Mouse (Mus musculus) liver, embryonic 11.5 days (tissue): ENCODE data around the gene Gm9767. TPM values are rescaled to one million over a fixed set of nuclear protein-coding genes. Genes with fewer than 3 reads are reported as not detected.

Experiments used
- ATAC-seq: fragments of 200-750 bp; cut with Nextera tagmentation; replicated peaks from 2 replicates; pipeline ENCODE4 v1.8.0; 2017; ENCODE audit warnings: moderate number of reproducible peaks, mild to moderate bottlenecking, moderate TSS enrichment, moderate library complexity; ENCODE audit not compliant: low FRiP score
- DNase-seq: peaks from one replicate; pipeline ENCODE4 v3.0.0-alpha.2; 2017; ENCODE audit warnings: low spot score
- H3K27ac ChIP-seq: fragments of 300-500 bp; sonication (generic); 2 replicates; pipeline ENCODE4 v1.5.1; 2014; ENCODE audit warnings: mild to moderate bottlenecking, low read depth, low read length, control low read depth
- H3K27me3 ChIP-seq: fragments of 300-500 bp; sonication (generic); replicated peaks from 2 replicates; pipeline ENCODE4 v1.6.1; 2014; ENCODE audit warnings: low read length, mixed read lengths; ENCODE audit not compliant: control insufficient read depth, insufficient read depth
- H3K36me3 ChIP-seq: fragments of 300-500 bp; sonication (generic); 2 replicates; pipeline ENCODE4 v1.6.1; 2014; ENCODE audit warnings: mild to moderate bottlenecking, low read length, moderate library complexity, mixed read lengths; ENCODE audit not compliant: control insufficient read depth, insufficient read depth
- H3K4me1 ChIP-seq: fragments of 300-500 bp; sonication (generic); replicated peaks from 2 replicates; pipeline ENCODE4 v1.6.1; 2014; ENCODE audit warnings: low read length, mixed read lengths; ENCODE audit not compliant: control insufficient read depth, insufficient read depth
- H3K4me2 ChIP-seq: fragments of 300-500 bp; sonication (generic); 2 replicates; pipeline ENCODE4 v1.6.1; 2014; ENCODE audit warnings: mild to moderate bottlenecking, control low read depth, moderate library complexity
- H3K4me3 ChIP-seq: fragments of 300-500 bp; sonication (generic); 2 replicates; pipeline ENCODE4 v1.5.1; 2014; ENCODE audit warnings: low read depth, low read length, control low read depth
- H3K9ac ChIP-seq: fragments of 300-500 bp; sonication (generic); 2 replicates; pipeline ENCODE4 v1.6.1; 2014; ENCODE audit warnings: low read depth, low read length, control low read depth
- H3K9me3 ChIP-seq: fragments of 300-500 bp; sonication (generic); 2 replicates; pipeline ENCODE4 v1.6.1; 2016; ENCODE audit warnings: low read length, inconsistent platforms, mixed read lengths; ENCODE audit not compliant: control insufficient read depth
- WGBS: fragments of 180-500 bp; shearing (Covaris S2); extraction: QIAGEN DNeasy Blood & Tissue Kit; methylation state at CpG from one replicate; pipeline ENCODE4 v1.1.7; 2014; 5-methylcytosine and 5-hydroxymethylcytosine counted together
- polyA plus RNA-seq: library from polyadenylated mRNA; unstranded; fragments of >200 nt; fragmentation: Nextera tagmentation; extraction: Ambion mirVana; gene quantifications from 2 replicates; pipeline ENCODE4 v1.2.1, GENCODE M21; 2014

Gm9767 gene
- polyA plus RNA-seq, 1 experiment from 2014 or later: not detected

DNA sequence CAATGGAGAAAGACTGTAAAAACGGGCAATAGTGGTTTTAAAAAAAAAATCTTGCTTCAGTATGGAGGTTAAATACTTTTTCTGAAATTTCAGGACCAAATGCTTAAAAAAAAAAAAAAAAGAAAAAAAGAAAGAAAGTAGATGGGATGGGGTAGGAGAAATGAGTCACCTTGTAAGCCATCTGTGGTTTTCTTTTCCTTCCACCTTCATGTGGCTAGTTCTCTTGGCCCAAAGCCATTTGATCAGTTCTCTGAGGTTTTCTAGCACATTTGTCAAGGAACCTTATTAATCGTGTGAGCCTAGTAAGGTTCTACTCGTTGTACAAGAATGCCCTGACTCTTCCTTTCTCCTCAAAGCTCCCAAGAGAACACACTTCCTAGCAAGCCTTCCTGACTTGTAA, 1.6 kb downstream of the Gm9767 start:
- H3K36me3 ChIP-seq: no peaks in the 10 kb centered on the region
- H3K9ac ChIP-seq: no peak overlapping the region
- ATAC-seq (no peak), DNase-seq (no peak)
- H3K4me1 ChIP-seq: no peaks in the 10 kb centered on the region
- H3K27ac ChIP-seq: no peak overlapping the region
- 64% methylated on average over 3 of the region's 3 CpGs for whole genome bisulfite sequencing
- peaks cover 18% of the 10 kb centered on the region for H3K27me3 ChIP-seq
- H3K4me2 ChIP-seq: no peak overlapping the region
- H3K4me3 ChIP-seq: no peak overlapping the region
- no peaks in the 10 kb centered on the region for H3K9me3 ChIP-seq

DNA sequence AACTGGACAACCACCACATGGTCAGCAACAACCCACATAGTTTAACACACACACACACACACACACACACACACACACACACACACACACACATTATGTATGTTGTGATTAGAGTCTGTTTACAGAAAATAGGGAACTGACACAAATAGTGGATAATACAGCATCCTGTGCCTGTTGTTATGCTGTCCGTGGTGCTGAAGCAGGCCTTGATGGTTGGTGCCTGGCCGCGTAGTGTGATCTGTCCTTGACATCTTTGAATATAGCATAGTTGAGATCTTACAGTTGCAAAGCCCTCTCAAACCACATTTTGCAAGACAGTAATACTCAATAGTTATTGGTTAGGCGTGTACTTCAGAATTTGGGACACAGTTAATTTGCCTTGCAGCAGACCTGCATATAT, 4.0 kb downstream of the Gm9767 start:
- 57% methylated on average over 4 of the region's 4 CpGs for WGBS
- H3K4me1 ChIP-seq: no peaks in the 10 kb centered on the region
- H3K4me3 ChIP-seq: no peak overlapping the region
- no peak overlapping the region for H3K27ac ChIP-seq
- no peaks in the 10 kb centered on the region for H3K9me3 ChIP-seq
- peaks cover 18% of the 10 kb centered on the region for H3K27me3 ChIP-seq
- ATAC-seq (no peak), DNase-seq (no peak)
- H3K4me2 ChIP-seq: no peak overlapping the region
- no peak overlapping the region for H3K9ac ChIP-seq
- no peaks in the 10 kb centered on the region for H3K36me3 ChIP-seq

GRCm38 (mm10) chr10:26103330-26103982, 25.4 kb downstream of the Gm9767 start:
- Histone ChIP-seq H3K4me3 (no peak overlapping the region), H3K4me2 (no peak overlapping the region), H3K9me3 (no peaks in the 10 kb centered on the region), H3K4me1 (no peaks in the 10 kb centered on the region), H3K36me3 (no peaks in the 10 kb centered on the region), H3K27me3 (no peaks in the 10 kb centered on the region), H3K27ac (no peak overlapping the region), H3K9ac (no peak overlapping the region)
- ATAC-seq (no peak), DNase-seq (no peak)
- 72% methylated on average over 3 of the region's 3 CpGs for WGBS

DNA sequence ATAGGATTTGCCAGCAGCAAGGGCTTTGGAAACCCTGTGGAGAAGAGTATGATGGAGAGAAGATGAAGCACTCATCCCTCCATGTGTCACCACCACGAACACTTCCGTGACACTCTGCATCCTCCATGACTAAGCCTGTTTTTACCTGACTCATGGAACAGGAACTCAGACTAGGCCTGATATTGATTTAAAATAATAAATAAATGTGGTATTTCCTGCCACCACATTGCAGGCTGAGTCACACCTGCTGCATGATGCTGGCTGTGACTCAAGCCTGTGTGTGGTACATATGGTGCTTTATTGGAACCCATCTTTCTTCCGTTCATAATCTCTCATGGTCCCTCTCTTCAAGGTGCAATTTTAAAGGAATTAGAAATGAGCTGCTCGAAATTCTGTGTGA, 36.4 kb downstream of the Gm9767 start:
- Histone ChIP-seq H3K27me3 (no peaks in the 10 kb centered on the region), H3K4me2 (no peak overlapping the region)
- 79% methylated on average over 4 of the region's 4 CpGs for WGBS

GRCm38 (mm10) chr10:26119067-26119821, 41.2 kb downstream of the Gm9767 start:
- H3K36me3 ChIP-seq: no peaks in the 10 kb centered on the region
- DNase-seq (no peak), ATAC-seq (no peak)
- H3K4me1 ChIP-seq: no peaks in the 10 kb centered on the region
- no peaks in the 10 kb centered on the region for H3K9me3 ChIP-seq
- H3K4me3 ChIP-seq: no peak overlapping the region
- H3K4me2 ChIP-seq: no peak overlapping the region
- WGBS: 81% methylated on average over 6 of the region's 6 CpGs
- H3K27me3 ChIP-seq: no peaks in the 10 kb centered on the region
- H3K27ac ChIP-seq: no peak overlapping the region
- H3K9ac ChIP-seq: no peak overlapping the region

More for the DNA sequence above, 36.4 kb downstream of the Gm9767 start:
- no peaks in the 10 kb centered on the region for H3K4me1 ChIP-seq
- DNase-seq: no peak
- H3K4me3 ChIP-seq: no peak overlapping the region
- H3K9ac ChIP-seq: no peak overlapping the region
- H3K27ac ChIP-seq: no peak overlapping the region
- no peak for ATAC-seq
- no peaks in the 10 kb centered on the region for H3K36me3 ChIP-seq
- H3K9me3 ChIP-seq: no peaks in the 10 kb centered on the region

- no peak overlapping the region for H3K4me3 ChIP-seq
- no peaks in the 10 kb centered on the region for H3K27me3 ChIP-seq
- no peaks in the 10 kb centered on the region for H3K9me3 ChIP-seq
- no peak overlapping the region for H3K27ac ChIP-seq
- H3K4me2 ChIP-seq: no peak overlapping the region
- 56% methylated on average over 1 of the region's 1 CpGs for WGBS
- ATAC-seq (no peak), DNase-seq (no peak)
- H3K9ac ChIP-seq: no peak overlapping the region
- H3K4me1 ChIP-seq: no peaks in the 10 kb centered on the region
- no peaks in the 10 kb centered on the region for H3K36me3 ChIP-seq
Measured at GRCm38 (mm10) chr10:26119822-26120183, 41.7 kb downstream of the Gm9767 start.

Other genes with a start within 250 kb of the Gm9767 start
- 1.5 and 2.1 TPM in 2 replicates for gene Tmem200a, start 797 bp downstream of the Gm9767 start, polyA plus RNA-seq
- gene Samd3, start 151.5 kb downstream of the Gm9767 start, polyA plus RNA-seq: not detected in 2 replicates